Mouse (Mus musculus) neural tube, embryonic 14.5 days (tissue): ENCODE results near the gene Myo7a. TPM values are rescaled to one million over a fixed set of nuclear protein-coding genes. Genes with fewer than 3 reads are reported as not detected.

Experiments used
- ATAC-seq: fragments of 200-750 bp; cut with Nextera tagmentation; 2 replicates; pipeline ENCODE4 v1.8.0; 2017; ENCODE audit warnings: low read depth, mild to moderate bottlenecking, moderate TSS enrichment, moderate library complexity
- H3K27ac ChIP-seq: fragments of 300-500 bp; sonication (generic); 2 replicates; pipeline ENCODE4 v1.5.1; 2014; ENCODE audit warnings: low read depth, mild to moderate bottlenecking, control low read depth, low read length, moderate library complexity, mixed read lengths
- H3K27me3 ChIP-seq: fragments of 300-500 bp; sonication (generic); 2 replicates; pipeline ENCODE4 v1.6.1; 2014; ENCODE audit warnings: low read length; ENCODE audit not compliant: control insufficient read depth, insufficient read depth
- H3K36me3 ChIP-seq: fragments of 300-500 bp; sonication (generic); 2 replicates; pipeline ENCODE4 v1.6.1; 2014; ENCODE audit warnings: low read length, mixed read lengths; ENCODE audit not compliant: control insufficient read depth, insufficient read depth
- H3K4me1 ChIP-seq: fragments of 300-500 bp; sonication (generic); 2 replicates; pipeline ENCODE4 v1.6.1; 2014; ENCODE audit warnings: low read length; ENCODE audit not compliant: control insufficient read depth, insufficient read depth
- H3K4me2 ChIP-seq: fragments of 300-500 bp; sonication (generic); 2 replicates; pipeline ENCODE4 v1.6.1; 2014; ENCODE audit warnings: mild to moderate bottlenecking, low read depth, low read length, control low read depth
- H3K4me3 ChIP-seq: fragments of 300-500 bp; sonication (generic); 2 replicates; pipeline ENCODE4 v1.5.1; 2014; ENCODE audit warnings: low read depth, low read length, control low read depth, mixed read lengths
- H3K9ac ChIP-seq: fragments of 300-500 bp; sonication (generic); replicated peaks from 2 replicates; pipeline ENCODE4 v1.6.1; 2014; ENCODE audit warnings: low read depth, mild to moderate bottlenecking, control low read depth, low read length, mixed read lengths
- H3K9me3 ChIP-seq: fragments of 300-500 bp; sonication (generic); 2 replicates; pipeline ENCODE4 v1.6.1; 2016; ENCODE audit warnings: low read length; ENCODE audit not compliant: control insufficient read depth
- WGBS: fragments of 180-500 bp; shearing (Covaris S2); extraction: QIAGEN DNeasy Blood & Tissue Kit; methylation state at CpG from one replicate; pipeline ENCODE4 v1.1.7; 2014; 5-methylcytosine and 5-hydroxymethylcytosine counted together
- polyA plus RNA-seq: library from polyadenylated mRNA; unstranded; fragments of >200 nt; fragmentation: Nextera tagmentation; extraction: Ambion mirVana; gene quantifications from 2 replicates; pipeline ENCODE4 v1.2.1, GENCODE M21; 2014

The Myo7a gene
- polyA plus RNA-seq: 22.1 and 24.2 TPM in 2 replicates

DNA sequence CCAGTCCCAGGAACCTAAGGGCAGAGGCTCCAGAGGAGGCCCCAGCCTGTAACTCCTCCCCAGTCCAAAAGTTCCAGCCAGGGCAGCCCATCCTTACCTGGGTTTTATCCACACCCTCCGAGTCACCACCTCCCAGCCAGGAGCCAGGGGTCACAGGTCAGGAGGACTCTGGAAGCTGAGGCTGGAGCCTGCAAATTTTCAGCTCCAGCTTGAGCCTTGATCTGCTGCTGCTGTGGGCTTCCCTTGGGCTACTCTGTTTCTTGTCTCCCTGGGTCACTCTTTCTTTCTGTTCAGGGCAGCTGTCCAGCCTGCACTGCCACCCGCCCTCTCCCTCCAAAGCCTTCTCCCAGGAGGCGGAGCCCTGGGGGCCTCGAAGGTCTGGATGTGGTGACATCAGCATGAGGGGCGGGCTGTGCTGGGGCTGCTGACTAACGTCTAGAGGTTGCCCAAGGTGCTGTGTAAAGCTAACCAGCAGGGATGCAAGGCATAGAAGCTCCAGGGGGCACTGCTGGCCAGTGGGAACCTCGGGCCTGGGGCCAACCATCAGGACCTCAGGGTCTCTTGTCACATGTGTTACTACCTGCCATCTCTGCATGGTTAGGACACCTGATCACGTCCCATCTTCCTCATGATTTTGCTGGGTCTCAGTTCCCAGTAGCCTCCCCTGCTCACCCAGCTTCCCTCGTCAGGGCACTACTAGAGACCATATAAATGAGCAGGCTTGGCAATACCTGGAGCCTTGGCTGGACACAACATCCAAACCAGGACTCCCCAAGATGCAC, at the start of gene Myo7a:
Gene Myo7a (minus strand): TSS at position 346 of the 782 bp plus-strand sequence.
- H3K9ac ChIP-seq: no peak within 1 kb of the TSS
- ATAC-seq: peak; percentile 1; the same call in 1 of the 2 replicates

DNA sequence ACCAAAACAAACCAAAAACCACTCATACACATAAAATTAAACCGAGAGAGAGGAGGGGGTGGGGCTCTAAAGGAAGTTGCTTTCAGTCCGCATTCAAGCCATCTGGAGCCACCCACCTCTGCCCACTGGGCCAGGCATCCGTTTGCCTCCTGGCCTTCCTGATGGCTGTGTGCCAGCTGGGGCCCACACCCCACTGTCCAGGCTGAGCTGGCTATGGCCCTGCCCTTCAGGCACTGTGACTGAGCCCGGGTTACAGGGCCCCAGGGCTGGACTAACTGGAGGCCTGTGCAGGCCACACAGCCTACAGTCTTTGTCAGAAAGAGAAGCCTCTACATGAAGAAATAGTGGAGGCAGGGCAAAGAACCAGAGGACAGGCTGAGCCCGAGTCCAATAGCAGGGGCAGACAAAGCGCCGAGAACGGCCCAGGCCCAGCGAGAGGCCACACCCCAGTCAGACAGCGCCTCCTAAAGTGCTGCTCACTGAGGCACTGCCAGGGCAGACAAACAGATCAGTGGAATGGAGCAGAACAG, 45.7 kb upstream of the Myo7a start:
- Histone ChIP-seq H3K27me3 (no peaks in the 10 kb centered on the region), H3K9ac (no peak overlapping the region), H3K4me1 (no peaks in the 10 kb centered on the region), H3K4me3 (no peak overlapping the region), H3K4me2 (no peak overlapping the region), H3K9me3 (no peaks in the 10 kb centered on the region), H3K27ac (no peak overlapping the region; the same call in 1 of the 2 replicates), H3K36me3 (no peaks in the 10 kb centered on the region)
- peak; percentile 63; the same call in 1 of the 2 replicates for ATAC-seq
- 37% methylated on average over 10 of the region's 10 CpGs for WGBS

More for the DNA sequence above, at the start of gene Myo7a:
- H3K4me2 ChIP-seq: peak within 1 kb of the TSS; percentile 44
- no peaks in the 10 kb centered on the region for H3K4me1 ChIP-seq
- no peak within 1 kb of the TSS for H3K27ac ChIP-seq
- H3K4me3 ChIP-seq: peak within 1 kb of the TSS; percentile 9; the same call in 1 of the 2 replicates
- H3K36me3 ChIP-seq: no peaks in the 10 kb centered on the region
- no peaks in the 10 kb centered on the region for H3K27me3 ChIP-seq
- no peaks in the 10 kb centered on the region for H3K9me3 ChIP-seq
- 36% methylated on average over 9 of the region's 9 CpGs for WGBS

DNA sequence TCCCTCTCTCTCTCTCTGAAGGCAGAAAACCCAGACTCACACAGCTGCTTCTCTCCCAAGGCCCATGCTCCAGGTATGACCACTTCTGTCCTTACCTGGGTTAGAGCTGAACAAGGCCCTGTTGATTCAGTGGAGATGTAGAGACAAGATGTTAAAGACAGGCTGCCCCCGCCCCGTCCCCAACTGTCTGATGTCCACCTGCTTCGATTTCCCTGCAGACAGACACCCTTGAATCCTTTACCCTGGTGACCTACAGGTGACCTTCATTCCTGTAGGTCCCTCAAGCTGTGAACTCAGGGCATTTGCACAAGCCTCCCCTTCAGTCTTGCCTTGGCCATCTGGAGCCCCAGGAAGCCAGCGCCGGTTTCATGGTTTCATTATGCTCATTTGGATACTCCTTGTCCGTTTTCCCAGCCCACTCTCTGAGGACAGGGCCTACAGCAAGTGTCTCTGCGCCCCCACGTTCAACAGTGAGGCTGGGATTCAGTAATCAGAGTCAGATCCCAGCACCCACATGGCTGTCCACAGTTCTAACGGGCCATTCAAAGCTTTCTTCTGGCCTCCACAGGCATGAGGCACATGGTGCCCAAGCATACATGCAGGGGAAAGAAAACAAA, 45.2 kb upstream of the Myo7a start:
- no peak overlapping the region for H3K27ac ChIP-seq

DNA sequence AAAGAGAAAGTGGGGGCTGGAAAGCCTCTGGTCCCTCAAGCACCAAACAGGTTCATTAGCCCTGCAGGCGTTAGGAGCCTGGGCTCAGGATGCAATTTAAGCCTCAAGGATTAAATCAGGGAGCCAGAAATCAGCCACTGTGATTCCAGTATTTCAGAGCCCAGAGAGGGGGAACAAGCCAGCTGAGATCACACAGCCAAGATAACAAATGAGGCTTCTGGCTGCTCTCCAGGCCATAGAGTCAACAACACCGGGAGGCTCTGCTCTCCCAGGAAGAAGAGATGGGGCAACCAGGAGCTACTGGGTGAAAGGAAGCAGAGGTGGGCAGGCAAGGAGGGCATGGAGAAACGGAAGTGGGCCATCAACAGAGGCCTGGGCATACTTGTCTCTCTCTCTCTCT, 44.4 kb upstream of the Myo7a start:
- H3K4me1 ChIP-seq: no peaks in the 10 kb centered on the region
- H3K27me3 ChIP-seq: no peaks in the 10 kb centered on the region
- no peak for ATAC-seq
- H3K9me3 ChIP-seq: no peaks in the 10 kb centered on the region
- H3K27ac ChIP-seq: no peak overlapping the region
- WGBS: 49% methylated on average over 3 of the region's 3 CpGs
- H3K36me3 ChIP-seq: no peaks in the 10 kb centered on the region
- no peak overlapping the region for H3K9ac ChIP-seq
- no peak overlapping the region for H3K4me3 ChIP-seq
- no peak overlapping the region for H3K4me2 ChIP-seq

More for the DNA sequence above, 45.2 kb upstream of the Myo7a start:
- no peaks in the 10 kb centered on the region for H3K9me3 ChIP-seq
- H3K36me3 ChIP-seq: no peaks in the 10 kb centered on the region
- H3K9ac ChIP-seq: no peak overlapping the region
- H3K4me3 ChIP-seq: no peak overlapping the region
- H3K4me1 ChIP-seq: no peaks in the 10 kb centered on the region
- H3K27me3 ChIP-seq: no peaks in the 10 kb centered on the region
- 71% methylated on average over 9 of the region's 9 CpGs for WGBS
- no peak overlapping the region for H3K4me2 ChIP-seq
- ATAC-seq: no peak

DNA sequence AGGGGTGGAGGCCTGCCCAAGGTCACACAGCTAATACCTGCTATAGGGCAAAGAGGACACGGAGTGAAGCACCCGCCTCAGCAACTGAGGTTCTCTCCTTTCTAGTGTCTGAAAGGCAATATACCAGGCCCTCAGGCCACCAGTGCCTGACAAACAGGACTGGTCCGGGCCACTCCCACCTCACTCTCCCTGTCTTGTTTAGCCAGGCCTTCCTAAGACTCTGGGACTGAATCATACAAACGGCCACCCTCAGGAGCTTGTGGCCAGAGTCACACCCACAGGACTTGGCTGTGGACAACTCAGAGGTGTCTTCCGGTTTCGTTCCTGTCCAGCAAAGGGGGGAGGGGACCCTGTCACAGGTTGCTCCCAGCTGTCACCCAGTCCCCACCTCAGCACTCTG, 42.9 kb upstream of the Myo7a start:
- ATAC-seq: no peak
- Histone ChIP-seq H3K4me2 (no peak overlapping the region), H3K4me1 (peaks cover 2% of the 10 kb centered on the region; the same call in 1 of the 2 replicates), H3K9ac (no peak overlapping the region), H3K36me3 (no peaks in the 10 kb centered on the region), H3K9me3 (no peaks in the 10 kb centered on the region), H3K27me3 (no peaks in the 10 kb centered on the region), H3K27ac (no peak overlapping the region), H3K4me3 (no peak overlapping the region)
- WGBS: 74% methylated on average over 6 of the region's 6 CpGs

DNA sequence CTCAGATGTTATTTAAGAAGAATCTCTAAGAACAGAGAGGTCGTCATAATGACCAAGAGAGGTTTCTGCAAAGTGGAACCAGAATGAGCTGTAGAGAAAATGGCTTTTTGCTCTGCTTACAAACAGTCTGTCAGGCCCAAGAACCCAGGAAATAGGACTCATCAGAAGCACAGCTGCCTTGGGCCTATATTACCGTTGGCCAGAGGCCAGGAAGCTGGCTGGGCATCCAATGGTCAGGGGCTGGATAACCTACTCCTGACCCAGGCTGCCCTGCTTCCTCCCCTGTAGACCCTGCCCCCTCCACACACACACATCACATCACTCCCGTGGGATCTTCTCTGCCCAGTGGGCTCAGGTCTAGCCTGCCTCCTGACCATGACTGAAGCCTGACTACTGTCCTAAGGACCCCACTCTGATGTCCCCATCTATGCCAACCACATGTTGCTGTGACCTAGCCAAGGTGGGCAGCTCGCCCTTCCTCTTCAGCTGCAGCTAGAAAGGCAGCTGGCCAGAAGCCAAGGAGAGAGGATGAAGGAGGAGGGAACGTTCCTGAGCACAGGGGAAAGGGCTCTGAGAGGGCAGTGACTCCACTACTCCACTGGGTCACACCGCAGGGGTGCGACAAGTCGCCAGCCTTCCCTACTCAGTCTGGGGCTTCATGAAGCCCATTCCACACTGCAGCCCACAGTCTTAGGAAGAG, 40.9 kb upstream of the Myo7a start:
- H3K4me2 ChIP-seq: no peak overlapping the region
- WGBS: 54% methylated on average over 8 of the region's 8 CpGs
- no peaks in the 10 kb centered on the region for H3K27me3 ChIP-seq
- ATAC-seq: no peak
- peaks cover 11% of the 10 kb centered on the region for H3K4me1 ChIP-seq
- H3K36me3 ChIP-seq: no peaks in the 10 kb centered on the region
- no peak overlapping the region for H3K27ac ChIP-seq
- H3K4me3 ChIP-seq: no peak overlapping the region
- H3K9ac ChIP-seq: no peak overlapping the region
- no peaks in the 10 kb centered on the region for H3K9me3 ChIP-seq

DNA sequence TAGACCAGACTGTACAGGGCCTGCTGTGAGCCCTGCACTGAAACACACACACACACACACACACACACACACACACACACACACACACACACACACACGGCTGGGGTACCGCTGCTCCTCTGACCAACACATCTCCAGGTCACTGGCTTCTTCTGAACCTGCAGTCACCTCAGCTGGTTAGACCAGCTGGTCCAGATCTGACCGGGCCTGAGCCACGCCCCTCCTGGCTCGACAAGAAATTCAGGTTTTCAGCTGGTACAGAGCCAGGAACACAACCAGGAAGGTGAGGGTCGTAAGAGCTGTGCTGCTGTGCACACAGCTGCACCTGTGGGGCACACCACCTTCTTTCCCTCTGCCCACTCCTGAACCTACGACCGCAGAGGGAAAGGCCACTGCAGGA, 39.2 kb upstream of the Myo7a start:
- Histone ChIP-seq H3K4me3 (no peak overlapping the region), H3K4me1 (peaks cover 11% of the 10 kb centered on the region), H3K27me3 (no peaks in the 10 kb centered on the region), H3K36me3 (no peaks in the 10 kb centered on the region), H3K9me3 (no peaks in the 10 kb centered on the region), H3K27ac (no peak overlapping the region), H3K9ac (no peak overlapping the region), H3K4me2 (no peak overlapping the region)
- no peak for ATAC-seq
- 65% methylated on average over 6 of the region's 8 CpGs for WGBS

DNA sequence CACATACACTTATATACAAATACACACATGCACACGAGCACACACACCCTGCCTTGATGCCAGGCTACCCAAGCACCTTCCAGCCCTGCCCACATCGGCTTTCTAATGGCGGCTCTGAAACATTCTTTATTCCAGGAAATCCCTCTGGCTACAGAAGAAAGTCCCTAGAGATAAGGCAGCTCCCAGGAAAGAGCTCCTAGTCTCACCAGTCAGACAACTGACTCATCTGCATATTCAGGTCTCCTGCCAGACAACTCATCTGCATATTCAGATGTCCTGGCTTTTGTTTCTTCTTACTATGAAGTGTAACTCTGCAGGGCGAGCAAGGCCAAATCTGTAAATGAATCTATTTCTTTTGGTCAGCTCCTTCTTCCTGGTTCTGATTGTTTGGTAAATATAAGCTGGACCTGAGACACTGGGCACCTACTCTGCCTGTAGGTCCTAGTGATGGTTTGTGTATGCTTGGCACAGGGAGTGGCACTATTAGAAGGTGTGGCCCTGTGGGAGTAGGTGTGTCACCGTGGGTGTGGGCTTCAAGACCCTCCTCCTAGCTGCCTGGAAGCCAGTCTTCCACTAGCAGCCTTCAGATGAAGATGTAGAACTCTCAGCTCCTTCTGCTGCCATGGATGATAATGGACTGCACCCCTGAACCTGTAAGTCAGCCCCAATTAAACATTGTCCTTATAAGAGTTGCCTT, 38.5 kb upstream of the Myo7a start:
- H3K36me3 ChIP-seq: no peaks in the 10 kb centered on the region
- no peaks in the 10 kb centered on the region for H3K27me3 ChIP-seq
- H3K4me3 ChIP-seq: no peak overlapping the region
- H3K4me1 ChIP-seq: peaks cover 11% of the 10 kb centered on the region
- no peak overlapping the region for H3K9ac ChIP-seq
- no peaks in the 10 kb centered on the region for H3K9me3 ChIP-seq
- 44% methylated on average over 5 of the region's 5 CpGs for WGBS
- H3K27ac ChIP-seq: 0 out of 2 replicates have a peak overlapping the region, but pooled peaks have one; percentile 28
- no peak for ATAC-seq
- no peak overlapping the region for H3K4me2 ChIP-seq
